Mouse (Mus musculus): ENCODE results near the gene Ctsz. TPM values are rescaled to one million over a fixed set of nuclear protein-coding genes. Genes with fewer than 3 reads are reported as not detected.

Gene Ctsz
- total and polyA plus RNA-seq, 3 experiments = 93.7 to 118 TPM; not detected in 1

GRCm38 (mm10) chr2:174428996-174429591 lies 9.7 kb downstream of the Ctsz start:
- TF ChIP-seq TAL1 (IDR thresholded peaks at IDR 0.05; ENCODE audit: low read length) = no peak
- no peak for TF ChIP-seq MYC (IDR thresholded peaks at IDR 0.05; ENCODE audit: low read depth, low read length)
- no peak for TF ChIP-seq MYB (IDR thresholded peaks at IDR 0.05; ENCODE audit: low read depth, low read length)
- TF ChIP-seq POLR2A (IDR thresholded peaks at IDR 0.05; ENCODE audit: control insufficient read depth in 1 of 2, insufficient read depth in 1 of 2, low read depth in 1 of 2, low read length in 2 of 2, poor library complexity in 1 of 2) = no peak
- no peak for TF ChIP-seq NELFE (IDR thresholded peaks at IDR 0.05; ENCODE audit: low read depth, low read length)
- no peak for TF ChIP-seq ELF1 (IDR thresholded peaks at IDR 0.05; ENCODE audit: low read depth, low read length)
- TF ChIP-seq ZNF384 (IDR thresholded peaks at IDR 0.05; ENCODE audit: low read depth, low read length) = no peak
- no peak for TF ChIP-seq KAT2A (conservative IDR thresholded peaks at IDR 0.05; ENCODE audit: low read depth, low read length)
- TF ChIP-seq SIN3A (IDR thresholded peaks at IDR 0.05; ENCODE audit: low read length) = no peak
- TF ChIP-seq HCFC1 (IDR thresholded peaks at IDR 0.05; ENCODE audit: low read depth, low read length) = no peak
- Histone ChIP-seq H3K9ac (ENCODE audit: control insufficient read depth, low read depth, low read length, poor library complexity, severe bottlenecking) (no peak overlapping the region), H3K27ac (ENCODE audit: control insufficient read depth, low read depth, low read length) (no peak overlapping the region), H3K4me1 (ENCODE audit: control insufficient read depth in 1 of 2, insufficient read depth in 2 of 2, low read length in 2 of 2) (0 out of 4 replicates have a peak, but pooled peaks cover 0 to under 1% of the 10 kb centered on the region in 2 experiments), H3K36me3 (ENCODE audit: control insufficient read depth in 1 of 2, insufficient read depth in 2 of 2, low read length in 2 of 2) (no peaks in the 10 kb centered on the region; a peak in 2 of 4 replicates), H3K27me3 (ENCODE audit: control insufficient read depth in 1 of 2, insufficient read depth in 2 of 2, low read length in 2 of 2) (no peaks in the 10 kb centered on the region), H3K4me3 (ENCODE audit: control insufficient read depth in 1 of 2, insufficient read depth in 1 of 2, low read depth in 2 of 2, low read length in 2 of 2) (no peak overlapping the region), H3K79me2 (ENCODE audit: control insufficient read depth, insufficient read depth, low read length, poor library complexity) (0 out of 2 replicates have a peak, but pooled peaks cover 2% of the 10 kb centered on the region), H3K9me3 (replicated peaks; ENCODE audit: insufficient read depth, low read length) (no peaks in the 10 kb centered on the region)
- DNase-seq (ENCODE audit: low read depth, low spot score) = no peak

- H3K4me1 ChIP-seq (ENCODE audit: control insufficient read depth in 1 of 2, insufficient read depth in 2 of 2, low read length in 2 of 2) = no peaks in the 10 kb centered on the region
- no peaks in the 10 kb centered on the region; a peak in 2 of 4 replicates for H3K36me3 ChIP-seq (ENCODE audit: control insufficient read depth in 1 of 2, insufficient read depth in 2 of 2, low read length in 2 of 2)
- DNase-seq (ENCODE audit: low read depth, low spot score) = no peak
- no peak overlapping the region for H3K27ac ChIP-seq (ENCODE audit: control insufficient read depth, low read depth, low read length)
- 0 out of 2 replicates have a peak, but pooled peaks cover 2% of the 10 kb centered on the region for H3K79me2 ChIP-seq (ENCODE audit: control insufficient read depth, insufficient read depth, low read length, poor library complexity)
- TF ChIP-seq TBP (IDR thresholded peaks at IDR 0.05; ENCODE audit: low read depth, low read length) = no peak
- TF ChIP-seq ZNF384 (IDR thresholded peaks at IDR 0.05; ENCODE audit: low read depth, low read length) = no peak
- TF ChIP-seq ZKSCAN1 (IDR thresholded peaks at IDR 0.05; ENCODE audit: low read depth, low read length) = no peak
- 0 out of 4 replicates have a peak, but pooled peaks of 1 of the 2 experiments have one; percentile 18 for TF ChIP-seq POLR2A (IDR thresholded peaks at IDR 0.05; ENCODE audit: control insufficient read depth in 1 of 2, insufficient read depth in 1 of 2, low read depth in 1 of 2, low read length in 2 of 2, poor library complexity in 1 of 2)
- no peak for TF ChIP-seq ZMIZ1 (IDR thresholded peaks at IDR 0.05; ENCODE audit: low read depth, low read length)
- TF ChIP-seq MYB (IDR thresholded peaks at IDR 0.05; ENCODE audit: low read depth, low read length) = no peak
- H3K9ac ChIP-seq (ENCODE audit: control insufficient read depth, low read depth, low read length, poor library complexity, severe bottlenecking) = no peak overlapping the region
- no peaks in the 10 kb centered on the region for H3K9me3 ChIP-seq (replicated peaks; ENCODE audit: insufficient read depth, low read length)
- no peak overlapping the region for H3K4me3 ChIP-seq (ENCODE audit: control insufficient read depth in 1 of 2, insufficient read depth in 1 of 2, low read depth in 2 of 2, low read length in 2 of 2)
- H3K27me3 ChIP-seq (ENCODE audit: control insufficient read depth in 1 of 2, insufficient read depth in 2 of 2, low read length in 2 of 2) = no peaks in the 10 kb centered on the region
Observed at GRCm38 (mm10) chr2:174428076-174428835, 10.6 kb downstream of the Ctsz start.

All from MEL (cell line).